Mouse (Mus musculus) spleen, adult 2 months (tissue): ENCODE results near the gene Arsb. TPM values are rescaled to one million over a fixed set of nuclear protein-coding genes. Genes with fewer than 3 reads are reported as not detected.

Experiments used
- DNase-seq, 2 experiments: peaks; one replicate each; pipeline versions ENCODE4 v3.0.0 to v3.0.0-alpha.2; 2012 to 2021; ENCODE audit warnings: low spot score in 2 of 2, low read depth in 1 of 2
- H3K27ac ChIP-seq: fragments of 200-500 bp; 2 replicates; pipeline ENCODE4 v1.5.1; 2012; ENCODE audit warnings: low read length, inconsistent platforms; ENCODE audit not compliant: insufficient read depth
- H3K27me3 ChIP-seq: fragments of 200-500 bp; 2 replicates; pipeline ENCODE4 v1.6.1; 2012; ENCODE audit warnings: mild to moderate bottlenecking, moderate library complexity, low read length, inconsistent platforms; ENCODE audit not compliant: control insufficient read depth, insufficient read depth
- H3K36me3 ChIP-seq: fragments of 200-500 bp; 2 replicates; pipeline ENCODE4 v1.6.1; 2012; ENCODE audit warnings: mild to moderate bottlenecking, low read length, inconsistent platforms; ENCODE audit not compliant: control insufficient read depth, insufficient read depth
- H3K4me1 ChIP-seq: fragments of 200-500 bp; 2 replicates; pipeline ENCODE4 v1.6.1; 2011; ENCODE audit warnings: inconsistent platforms; ENCODE audit not compliant: control insufficient read depth, insufficient read depth, insufficient read length
- H3K4me3 ChIP-seq: fragments of 200-500 bp; 2 replicates; pipeline ENCODE4 v1.5.1; 2011; ENCODE audit warnings: mild to moderate bottlenecking, inconsistent platforms; ENCODE audit not compliant: insufficient read depth, insufficient read length; ENCODE audit errors: extremely low read depth
- CTCF ChIP-seq: fragments of 200-500 bp; IDR thresholded peaks from 2 replicates; pipeline ENCODE4 v1.5.1; 2011; ENCODE audit warnings: mild to moderate bottlenecking, inconsistent platforms; ENCODE audit not compliant: insufficient read depth, insufficient read length, insufficient replicate concordance; ENCODE audit errors: extremely low read depth
- POLR2A ChIP-seq: fragments of 200-500 bp; IDR thresholded peaks from 2 replicates; pipeline ENCODE4 v1.6.1; 2011; ENCODE audit warnings: low read depth, low read length, inconsistent platforms
- WGBS: fragments of 180-500 bp; shearing (Covaris S2); methylation state at CpG from one replicate; pipeline ENCODE4 v1.1.7; 2018; 5-methylcytosine and 5-hydroxymethylcytosine counted together
- polyA plus RNA-seq: library from polyadenylated mRNA; depleted of rRNA; stranded (reverse); fragments of >200 nt; gene quantifications from 2 replicates; pipeline ENCODE4 v1.2.3, GENCODE M21; 2012

Arsb gene
- polyA plus RNA-seq, 1 experiment: 16.6 TPM

DNA sequence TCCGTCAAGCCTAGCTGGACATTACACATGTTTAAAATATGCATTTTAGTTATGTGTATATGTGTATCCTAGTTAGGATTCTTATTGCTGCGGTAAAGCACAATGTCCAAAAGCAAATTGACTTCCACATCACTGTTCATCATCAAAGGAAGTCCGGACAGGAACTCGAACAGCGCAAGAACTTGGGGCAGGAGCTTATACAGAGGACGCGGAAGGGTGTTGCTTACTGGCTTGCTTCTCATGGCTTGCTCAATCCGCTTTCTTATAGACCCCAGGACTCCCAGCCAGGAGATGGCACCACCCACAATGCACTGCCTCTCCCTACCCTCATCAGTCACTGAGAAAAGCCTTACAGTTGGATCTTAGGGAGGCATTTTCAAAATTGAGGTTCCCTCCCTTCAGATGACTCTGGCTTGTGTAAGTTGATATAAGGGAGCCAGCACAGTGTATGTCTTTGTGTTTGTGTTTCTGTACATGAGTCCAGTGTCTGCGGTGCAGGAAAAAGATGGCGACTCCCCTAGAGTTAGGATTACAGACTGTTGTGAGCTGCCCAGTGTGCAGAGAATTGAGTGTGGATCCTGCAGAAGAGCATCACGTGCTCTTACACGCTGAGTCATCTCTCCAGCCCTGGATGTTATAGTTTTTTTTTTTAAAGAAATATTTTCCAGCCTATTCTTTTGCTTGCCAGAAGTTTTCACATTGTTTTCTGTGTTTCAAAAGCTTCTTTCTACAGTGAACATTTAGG is 66.2 kb downstream of the Arsb start:
- 92% methylated on average over 12 of the region's 12 CpGs for WGBS

DNA sequence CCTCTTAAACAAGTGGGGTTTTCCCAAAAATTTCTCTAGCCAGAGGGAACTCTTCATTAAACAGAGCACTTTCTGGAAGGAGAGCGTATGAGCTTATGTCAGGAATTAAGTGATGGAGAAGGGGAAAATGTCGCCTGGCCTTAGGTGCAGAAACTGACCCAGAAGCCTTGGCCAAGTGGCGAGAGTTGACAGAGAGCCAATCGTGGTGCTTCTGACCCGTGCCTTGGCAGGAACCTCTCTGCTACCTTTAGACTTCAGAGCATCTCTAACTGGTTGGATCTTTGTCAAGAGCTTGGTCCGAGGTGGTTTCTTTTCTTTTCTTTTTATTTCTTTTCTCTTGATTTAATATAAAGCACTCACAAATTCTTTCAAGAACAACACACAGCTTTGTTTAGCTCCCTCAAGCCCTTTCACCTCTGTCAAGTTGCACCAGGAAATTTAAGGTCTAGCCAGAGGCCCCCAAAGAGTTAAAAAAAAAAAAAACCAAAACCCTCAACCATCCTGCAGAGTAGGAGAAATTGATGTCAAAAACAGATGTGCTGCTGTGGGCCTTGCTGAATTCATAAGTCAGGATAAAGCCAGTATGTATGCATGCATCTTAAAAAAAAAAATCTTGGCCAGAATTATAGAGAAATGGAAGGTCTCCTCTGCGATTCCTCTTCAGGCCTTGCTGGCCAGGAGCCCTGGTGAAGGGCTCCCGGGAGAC is 67.2 kb downstream of the Arsb start:
- no peaks in the 10 kb centered on the region for H3K36me3 ChIP-seq
- H3K27me3 ChIP-seq: no peaks in the 10 kb centered on the region
- H3K4me3 ChIP-seq: no peak overlapping the region
- DNase-seq: no peak
- 87% methylated on average over 8 of the region's 8 CpGs for WGBS
- no peaks in the 10 kb centered on the region; the same call in 1 of the 2 replicates for H3K4me1 ChIP-seq
- no peak for TF ChIP-seq POLR2A
- no peak for TF ChIP-seq CTCF
- H3K27ac ChIP-seq: no peak overlapping the region

More for the DNA sequence above, 66.2 kb downstream of the Arsb start:
- no peaks in the 10 kb centered on the region for H3K27me3 ChIP-seq
- TF ChIP-seq CTCF: no peak
- no peak for TF ChIP-seq POLR2A
- no peak overlapping the region for H3K27ac ChIP-seq
- no peaks in the 10 kb centered on the region for H3K36me3 ChIP-seq
- H3K4me1 ChIP-seq: no peaks in the 10 kb centered on the region; the same call in 1 of the 2 replicates
- no peak for DNase-seq
- no peak overlapping the region for H3K4me3 ChIP-seq

DNA sequence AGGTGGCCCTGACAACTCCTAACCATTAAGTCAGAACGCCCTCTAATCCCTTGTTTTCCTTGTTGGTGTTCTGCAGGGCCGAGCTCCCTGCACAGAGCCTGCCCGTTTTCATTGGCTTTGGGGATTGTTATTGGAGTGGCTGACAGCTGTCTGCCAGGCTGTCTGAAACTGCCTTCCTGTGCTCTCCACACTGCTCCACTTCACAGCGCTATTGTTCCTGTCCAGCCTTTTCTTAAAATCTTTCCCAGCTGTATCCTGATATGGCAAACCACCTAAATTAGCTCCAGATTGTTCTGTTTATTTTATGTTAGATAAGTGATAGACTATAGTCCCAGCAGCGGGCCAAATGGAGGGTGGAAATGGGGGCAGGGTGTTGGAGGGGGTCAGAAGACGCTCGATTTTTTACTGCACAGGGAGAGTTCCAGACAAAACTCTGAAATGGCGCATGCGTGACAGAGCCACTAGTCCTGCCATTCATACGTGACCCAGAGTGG is 67.8 kb downstream of the Arsb start:
- no peak for TF ChIP-seq POLR2A
- TF ChIP-seq CTCF: no peak
- DNase-seq: no peak
- Histone ChIP-seq H3K27ac (no peak overlapping the region), H3K27me3 (no peaks in the 10 kb centered on the region), H3K4me3 (no peak overlapping the region), H3K4me1 (no peaks in the 10 kb centered on the region; the same call in 1 of the 2 replicates), H3K36me3 (no peaks in the 10 kb centered on the region)
- 83% methylated on average over 10 of the region's 10 CpGs for WGBS

DNA sequence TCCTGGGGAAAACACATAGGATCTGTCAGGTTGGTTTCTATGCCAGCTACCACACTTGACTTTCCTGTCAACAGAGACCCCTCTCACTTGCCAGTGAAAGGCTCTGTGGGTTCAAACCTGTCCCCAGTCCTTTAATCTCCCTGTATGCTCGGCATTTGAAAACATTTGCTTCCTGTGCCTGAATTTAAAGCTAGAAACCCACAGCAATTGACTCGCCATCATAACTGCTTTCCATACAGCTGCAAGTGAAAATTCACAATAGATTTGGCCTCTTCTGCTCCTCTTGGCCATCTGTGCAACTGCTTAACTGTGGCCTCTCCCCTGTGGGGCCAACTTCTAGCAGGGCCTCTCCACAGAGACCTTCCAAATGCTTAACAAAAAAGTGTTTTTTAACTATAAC is 68.3 kb downstream of the Arsb start:
- 41% methylated on average over 2 of the region's 2 CpGs for WGBS
- Histone ChIP-seq H3K4me1 (no peaks in the 10 kb centered on the region; the same call in 1 of the 2 replicates), H3K4me3 (no peak overlapping the region), H3K27me3 (no peaks in the 10 kb centered on the region), H3K36me3 (no peaks in the 10 kb centered on the region), H3K27ac (no peak overlapping the region)
- TF ChIP-seq CTCF (no peak), POLR2A (no peak)
- DNase-seq: no peak

DNA sequence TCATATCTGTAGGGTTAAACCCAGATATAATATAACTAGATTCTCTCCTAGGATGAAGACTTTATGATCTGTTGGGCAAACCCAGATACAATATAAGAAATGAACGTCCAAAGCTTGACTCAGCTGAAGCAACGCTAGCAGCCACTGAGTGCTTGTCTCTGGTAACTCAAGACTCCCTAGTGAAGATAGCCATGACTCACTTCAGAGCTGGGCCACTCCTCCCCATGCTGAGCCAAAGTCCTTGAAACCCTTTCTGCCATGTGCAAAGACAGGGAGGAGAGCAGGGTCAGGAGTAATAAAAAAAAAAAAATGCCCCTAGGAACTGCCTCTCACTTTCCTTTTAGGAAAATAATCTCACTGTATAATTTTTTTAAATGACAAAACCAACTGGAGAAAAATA is 68.7 kb downstream of the Arsb start:
- TF ChIP-seq POLR2A (no peak), CTCF (no peak)
- Histone ChIP-seq H3K27me3 (no peaks in the 10 kb centered on the region), H3K4me1 (no peaks in the 10 kb centered on the region; the same call in 1 of the 2 replicates), H3K4me3 (no peak overlapping the region), H3K36me3 (no peaks in the 10 kb centered on the region), H3K27ac (no peak overlapping the region)
- 93% methylated on average over 2 of the region's 2 CpGs for WGBS
- DNase-seq: no peak

DNA sequence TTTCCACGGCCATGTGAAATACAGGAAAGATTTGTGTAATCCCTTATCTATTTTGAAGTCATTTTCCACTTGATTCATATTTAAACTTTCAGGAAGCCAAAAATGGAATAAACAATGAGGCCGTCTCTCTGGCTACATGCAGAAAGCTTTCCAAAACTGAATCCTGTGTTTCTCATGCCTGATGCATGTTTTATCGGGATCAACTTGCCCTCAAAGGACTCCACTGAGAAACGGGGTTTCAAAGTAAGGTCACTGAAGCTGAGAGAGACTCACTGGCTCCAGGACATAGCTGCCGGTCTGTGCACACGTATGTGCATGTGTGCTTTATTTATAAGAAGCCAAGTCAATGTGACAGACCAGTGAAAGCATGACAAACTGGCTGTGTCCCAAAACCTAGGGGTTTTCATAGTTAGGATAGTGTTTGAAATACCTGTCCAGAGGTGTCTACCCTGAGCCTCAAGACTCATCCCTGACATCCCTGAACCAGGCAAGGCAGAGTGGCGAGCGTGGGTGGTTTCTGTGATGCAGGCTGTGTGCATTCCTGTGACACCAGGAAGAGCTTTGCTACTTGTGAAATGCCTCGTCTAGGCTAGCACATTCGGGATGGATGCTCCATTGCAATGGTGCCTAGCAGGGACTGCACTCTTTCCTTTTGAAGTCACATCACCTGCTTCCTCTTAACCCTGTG is 75.5 kb downstream of the Arsb start:
- Histone ChIP-seq H3K36me3 (no peaks in the 10 kb centered on the region), H3K27me3 (no peaks in the 10 kb centered on the region), H3K27ac (no peak overlapping the region), H3K4me1 (no peaks in the 10 kb centered on the region), H3K4me3 (no peak overlapping the region)
- DNase-seq: no peak
- WGBS: 81% methylated on average over 10 of the region's 10 CpGs
- TF ChIP-seq POLR2A (no peak), CTCF (no peak)

DNA sequence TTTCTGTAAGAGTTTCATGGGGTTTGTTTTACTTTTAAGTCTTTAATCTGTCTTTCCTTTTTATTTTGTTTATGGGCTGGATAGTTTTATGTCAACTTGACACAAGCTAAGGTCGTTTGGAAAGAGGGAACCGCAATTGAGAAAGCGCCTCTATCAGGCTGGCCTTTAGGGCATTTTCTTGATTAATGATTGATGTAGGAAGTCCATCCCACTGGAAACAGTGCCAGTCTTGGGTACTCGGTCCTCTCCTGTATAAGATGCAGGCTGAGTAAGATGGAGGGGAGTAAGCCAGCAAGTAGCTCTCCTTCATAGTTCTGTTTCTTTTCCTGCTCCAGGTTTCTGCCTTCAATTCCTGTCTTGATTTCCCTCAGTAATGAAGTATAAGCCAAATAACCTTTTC is 76.2 kb downstream of the Arsb start:
- no peak for DNase-seq
- H3K27ac ChIP-seq: no peak overlapping the region
- no peak overlapping the region for H3K4me3 ChIP-seq
- no peaks in the 10 kb centered on the region for H3K36me3 ChIP-seq
- no peaks in the 10 kb centered on the region for H3K27me3 ChIP-seq
- WGBS: 83% methylated on average over 4 of the region's 4 CpGs
- H3K4me1 ChIP-seq: no peaks in the 10 kb centered on the region
- no peak for TF ChIP-seq CTCF
- no peak for TF ChIP-seq POLR2A
